Mouse (Mus musculus) retina, adult 2 months (tissue): ENCODE measurements around the gene Lif.

Source experiments
- DNase-seq: peaks from one replicate; pipeline ENCODE4 v3.0.0-alpha.2; 2012; ENCODE audit warnings: low read depth, low spot score

Lif gene

GRCm38 (mm10) chr11:4261188-4261494 lies 3.8 kb downstream of the Lif start:
- no peak for DNase-seq

DNA sequence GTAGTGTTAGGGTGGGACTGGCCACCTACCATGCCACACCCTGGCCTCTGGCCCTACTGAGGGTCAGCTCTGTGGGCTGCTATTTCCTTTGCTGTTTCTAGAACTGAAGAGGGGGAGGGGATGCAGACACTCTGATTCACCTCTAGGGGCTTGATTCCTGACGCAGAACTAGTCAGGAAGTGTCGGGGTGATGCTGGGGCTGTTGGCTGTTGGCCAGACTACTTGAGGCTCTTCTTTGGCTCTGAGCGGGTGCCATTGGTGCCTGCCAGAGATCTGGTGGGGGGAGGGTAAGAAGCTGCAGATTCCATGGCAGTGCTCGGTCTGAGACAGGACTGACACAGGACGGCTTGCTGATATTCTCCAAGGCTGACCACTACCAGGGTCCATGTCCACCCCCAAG lies 4.6 kb downstream of the Lif start:
- no peak for DNase-seq

GRCm38 (mm10) chr11:4262847-4263246 lies 5.5 kb downstream of the Lif start:
- DNase-seq, result no peak

DNA sequence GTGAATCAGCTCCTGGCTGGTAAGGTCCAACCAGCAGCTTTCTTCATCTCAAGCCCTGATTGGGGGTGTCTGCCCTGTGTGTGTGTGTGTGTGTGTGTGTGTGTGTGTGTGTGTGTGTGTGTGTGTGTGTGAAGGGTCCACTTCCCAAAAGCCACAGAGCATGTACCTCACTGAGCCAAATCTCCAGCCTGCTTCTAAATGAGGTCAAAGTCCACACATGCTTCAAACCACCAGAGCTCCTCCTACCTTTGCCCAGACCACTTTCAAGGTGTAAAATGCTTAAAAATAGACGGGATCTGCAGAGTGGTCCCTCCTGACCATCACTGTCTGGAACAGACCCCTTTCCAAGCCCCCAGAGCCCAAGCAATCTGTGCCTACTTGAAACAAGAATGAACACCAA lies 5.9 kb downstream of the Lif start:
- no peak for DNase-seq

DNA sequence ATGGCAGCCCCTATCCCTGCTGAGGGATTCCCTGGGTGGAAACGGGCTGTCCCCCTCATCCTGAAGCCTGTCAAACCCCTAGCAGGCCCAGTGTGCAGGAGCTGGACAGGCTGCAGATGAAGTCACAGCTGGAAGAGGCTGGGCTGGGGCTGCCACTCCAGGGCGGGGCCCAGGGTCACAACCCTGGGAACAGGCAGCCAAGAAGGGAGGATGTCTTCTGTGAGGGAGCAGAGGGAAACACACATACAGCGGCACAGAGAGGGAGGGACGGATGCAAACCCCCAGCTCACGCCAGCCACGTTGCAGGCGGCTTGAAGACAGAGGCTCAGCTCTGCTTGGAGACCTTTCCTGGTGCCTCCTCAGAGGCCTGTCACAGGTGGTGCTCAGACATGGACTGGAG lies 6.7 kb downstream of the Lif start:
- no peak for DNase-seq

- no peak for DNase-seq
Observed at GRCm38 (mm10) chr11:4266271-4267201, 9.2 kb downstream of the Lif start.

GRCm38 (mm10) chr11:4267202-4267578 lies 9.8 kb downstream of the Lif start:
- DNase-seq, result no peak

GRCm38 (mm10) chr11:4268500-4268899 lies 11.1 kb downstream of the Lif start:
- no peak for DNase-seq

GRCm38 (mm10) chr11:4270744-4271459 lies 13.5 kb downstream of the Lif start:
- no peak for DNase-seq

DNA sequence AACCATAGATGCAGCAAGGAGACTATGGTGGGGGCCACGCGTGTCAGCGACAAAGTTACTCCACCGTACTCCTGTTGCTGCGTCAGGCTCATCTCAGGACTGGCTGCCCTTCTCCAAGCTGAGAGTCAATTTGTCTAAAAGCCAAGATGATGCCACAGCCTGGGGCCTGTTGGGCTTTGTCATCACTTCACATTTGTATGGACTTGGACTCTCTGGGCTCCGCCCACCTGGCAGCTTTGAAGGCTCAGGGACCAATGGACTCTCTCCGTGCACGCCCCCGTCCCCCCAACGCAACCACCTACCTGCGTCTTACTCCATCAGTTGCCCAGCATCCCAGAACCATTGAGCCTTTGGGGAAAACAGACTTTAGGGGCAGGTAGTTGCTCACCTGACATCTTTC lies 14.2 kb downstream of the Lif start:
- no peak for DNase-seq

GRCm38 (mm10) chr11:4276411-4276861 lies 19.1 kb downstream of the Lif start:
- DNase-seq, result no peak

DNA sequence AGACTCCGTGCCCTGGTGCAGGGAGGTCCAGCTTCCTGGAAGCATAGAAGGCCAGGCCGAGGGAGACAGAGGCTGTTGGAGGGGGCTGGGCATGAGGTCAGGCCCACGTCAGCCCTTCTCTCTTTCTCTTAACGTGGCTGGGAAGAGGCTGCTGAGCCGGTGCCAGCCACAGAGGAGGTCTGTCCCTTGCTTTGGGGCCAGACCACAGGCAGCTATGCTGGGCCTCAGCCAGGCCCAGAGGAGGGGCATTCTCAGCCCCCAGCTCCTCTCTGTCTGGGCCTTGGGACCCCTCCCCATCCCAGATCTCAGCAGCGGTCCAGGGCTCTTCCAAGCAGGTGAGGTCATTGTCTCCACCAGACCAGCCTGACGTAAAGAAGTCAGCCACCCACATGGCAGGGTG lies 22.6 kb downstream of the Lif start:
- no peak for DNase-seq

GRCm38 (mm10) chr11:4281852-4282251 lies 24.5 kb downstream of the Lif start:
- no peak for DNase-seq

GRCm38 (mm10) chr11:4283627-4284026 lies 26.3 kb downstream of the Lif start:
- no peak for DNase-seq

DNA sequence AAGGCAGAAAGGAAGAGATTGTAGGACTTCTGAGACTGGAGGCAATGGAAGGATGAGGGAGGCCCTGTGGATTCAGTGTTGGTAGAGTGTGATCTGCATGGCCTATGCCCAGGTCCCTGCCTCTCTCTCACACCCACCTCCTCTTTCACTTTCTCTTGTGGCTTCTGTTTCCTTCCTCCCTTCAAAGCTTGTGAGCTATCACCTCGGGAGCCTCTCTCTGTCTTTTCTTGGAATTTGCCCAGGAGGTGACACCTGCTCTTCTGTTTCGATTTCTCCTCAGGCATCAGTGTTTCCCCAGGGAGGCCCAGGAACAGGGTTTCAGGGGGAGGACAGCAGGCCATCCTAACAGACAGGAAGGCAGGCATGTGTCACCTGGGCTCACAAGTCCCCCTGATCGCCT lies 31.9 kb downstream of the Lif start:
- no peak for DNase-seq

GRCm38 (mm10) chr11:4291639-4292038 lies 34.3 kb downstream of the Lif start:
- DNase-seq, result no peak

DNA sequence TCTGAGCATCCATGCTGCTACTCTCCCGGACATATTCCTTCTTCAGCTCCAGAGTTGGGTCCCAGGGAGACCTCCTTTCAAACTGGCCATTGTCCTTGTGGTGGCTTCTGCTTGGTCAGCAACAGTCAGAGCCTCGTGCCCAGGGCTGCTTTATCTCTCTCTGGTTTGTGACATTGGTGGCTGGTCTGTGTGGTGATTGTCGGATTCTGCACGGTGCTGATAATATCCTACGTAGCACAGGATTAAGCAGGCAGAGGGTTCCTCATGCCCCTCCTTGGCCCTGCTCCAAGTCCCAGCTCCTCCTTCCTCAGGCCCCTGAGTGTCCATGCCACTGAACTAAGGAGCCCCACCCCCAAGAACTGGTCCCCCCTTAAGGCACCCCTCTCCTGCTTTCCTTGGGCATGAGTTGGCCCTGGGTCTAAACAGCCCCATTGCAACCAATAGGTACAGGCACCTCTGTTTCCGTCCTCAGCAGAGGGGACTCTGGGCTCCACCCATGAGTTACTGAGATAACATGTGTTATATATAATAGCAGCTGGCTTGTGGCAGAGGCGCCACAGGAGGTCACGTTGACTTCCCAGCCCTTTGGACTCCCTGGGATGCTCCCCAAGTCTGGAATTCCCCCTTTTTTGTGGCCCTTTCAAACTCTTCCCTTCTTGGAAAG lies 35.0 kb downstream of the Lif start:
- DNase-seq, result no peak

DNA sequence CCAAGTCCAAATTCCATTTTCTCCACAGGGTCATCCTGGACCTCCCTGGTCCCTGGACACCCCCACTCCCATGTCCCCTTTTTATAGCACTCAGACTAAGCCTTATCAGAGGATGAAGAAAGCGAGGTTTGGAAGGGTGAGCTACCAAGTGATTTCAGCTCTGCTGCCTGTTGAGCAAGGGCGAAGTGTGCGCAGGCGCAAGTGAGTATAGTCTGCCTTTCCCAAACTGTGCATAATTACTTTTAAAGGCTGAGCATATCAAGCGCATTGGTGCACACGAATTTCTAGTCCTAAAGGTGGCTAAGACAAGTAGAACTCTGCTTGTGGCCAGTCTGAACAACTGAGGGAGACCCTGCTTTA lies 35.5 kb downstream of the Lif start:
- no peak for DNase-seq

GRCm38 (mm10) chr11:4293481-4293880 lies 36.1 kb downstream of the Lif start:
- DNase-seq, result no peak

GRCm38 (mm10) chr11:4294047-4294446 lies 36.7 kb downstream of the Lif start:
- no peak for DNase-seq

DNA sequence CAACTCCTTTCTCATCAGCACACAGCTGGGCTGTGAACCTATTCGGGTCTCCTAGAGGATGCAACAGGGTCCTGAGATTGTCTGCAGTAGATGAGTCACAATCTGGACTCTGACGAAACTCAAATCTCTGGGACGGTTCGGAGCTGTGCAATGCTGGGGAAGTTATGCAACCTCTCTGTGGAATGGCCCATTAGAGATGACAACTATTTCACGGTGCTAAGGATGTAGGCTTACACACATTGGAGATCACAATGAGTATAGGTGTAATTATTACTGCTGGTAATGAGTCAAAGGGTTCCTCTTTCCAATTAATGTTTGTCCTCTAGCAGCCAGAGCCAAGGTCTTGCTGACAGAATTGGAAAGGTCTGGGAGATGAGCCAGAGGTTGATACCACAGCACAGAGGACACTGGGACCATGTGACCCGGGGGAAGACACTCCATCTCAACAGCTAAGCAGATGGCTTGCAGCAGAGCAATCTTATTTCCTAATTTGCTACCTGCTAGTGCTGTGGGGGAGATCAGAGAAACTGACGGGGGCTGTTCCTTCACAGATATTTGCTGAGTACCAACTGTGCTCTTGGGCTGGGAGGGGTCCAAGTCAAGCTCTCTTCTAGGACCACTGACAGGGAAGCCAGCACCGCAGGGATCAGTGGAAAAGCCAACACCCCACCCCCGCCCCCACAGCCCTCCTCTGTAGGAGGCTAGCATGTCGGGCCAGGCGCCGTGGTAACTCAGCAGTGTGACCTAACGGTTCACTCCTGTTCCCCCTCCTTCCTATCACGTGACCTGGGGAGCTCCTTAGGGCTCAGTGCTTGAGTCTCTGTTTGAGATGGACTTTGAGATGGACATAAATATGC lies 37.4 kb downstream of the Lif start:
- DNase-seq, result no peak
